11 mouse cellular contexts compared by ENCODE assay signal in the genomic region with DNA sequence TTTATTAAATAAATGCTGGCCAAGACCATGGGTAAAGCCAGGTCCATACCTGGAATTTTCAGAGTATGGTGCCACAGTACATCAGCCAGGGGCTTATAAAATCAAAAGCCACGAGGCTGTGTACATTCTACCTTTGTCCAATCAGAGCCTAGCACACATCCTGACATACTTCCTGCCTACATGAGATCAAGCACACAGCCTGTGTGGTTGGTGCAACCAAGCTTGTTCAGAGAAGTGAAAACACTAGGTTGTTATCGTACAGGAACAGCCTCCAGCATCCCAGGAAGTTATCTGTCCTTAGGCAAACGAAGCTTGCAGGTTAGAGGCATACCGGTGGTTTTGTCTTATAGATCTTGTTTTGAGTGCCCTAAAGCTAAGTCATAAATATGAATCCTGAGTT. TPM values are rescaled to one million over a fixed set of nuclear protein-coding genes. Genes with fewer than 3 reads are reported as not detected.
A peak's percentile ranks its signal among the peaks of the same experiment; 100 is the strongest.
DNase-seq lines count a peak whose midpoint lies in the region; ATAC-seq and TF ChIP-seq lines count a peak whose summit lies in the region.
"Had no signal": no experiment of that assay in that cellular context is flagged by ENCODE, and none has a peak within 500 bp of the region (broad histone marks: within the 10 kb centered on the region; RNA-seq: fewer than 3 reads in every experiment).

No protein-coding gene starts in this region.

- no peak for TF ChIP-seq CTCF in lung, postnatal 0 days (IDR thresholded peaks at IDR 0.05)
- no peak for TF ChIP-seq CTCF in midbrain, postnatal 0 days (IDR thresholded peaks at IDR 0.05)

- no peaks in the 10 kb centered on the region for H3K9me3 ChIP-seq in liver, embryonic 11.5 days (ENCODE audit: control insufficient read depth, low read length)
- H3K9me3 ChIP-seq in lung, postnatal 0 days (ENCODE audit: low read length) = no peaks in the 10 kb centered on the region
- no peaks in the 10 kb centered on the region for H3K9me3 ChIP-seq in midbrain, postnatal 0 days (ENCODE audit: low read length)
- H3K9me3 ChIP-seq: forebrain, embryonic 10.5 days had no signal

- H3K27ac ChIP-seq in liver, embryonic 11.5 days (ENCODE audit: low read depth, low read length) = no peak overlapping the region
- no peak overlapping the region for H3K27ac ChIP-seq in lung, postnatal 0 days (ENCODE audit: low read length)
- no peak overlapping the region for H3K27ac ChIP-seq in midbrain, postnatal 0 days (ENCODE audit: low read depth, low read length)
- H3K27ac ChIP-seq: forebrain, embryonic 10.5 days; macrophage had no signal

- 34% methylated on average over 4 of the region's 4 CpGs for whole genome bisulfite sequencing in liver, embryonic 11.5 days
- 65% methylated on average over 4 of the region's 4 CpGs for WGBS in lung, postnatal 0 days
- 82% methylated on average over 4 of the region's 4 CpGs for WGBS in midbrain, postnatal 0 days

- H3K4me2 ChIP-seq in liver, embryonic 11.5 days = no peak overlapping the region
- H3K4me2 ChIP-seq in lung, postnatal 0 days (replicated peaks; ENCODE audit: low read depth, low read length) = no peak overlapping the region
- no peak overlapping the region for H3K4me2 ChIP-seq in midbrain, postnatal 0 days (ENCODE audit: low read depth, low read length, poor library complexity, severe bottlenecking)

- peaks cover 6% of the 10 kb centered on the region for H3K4me1 ChIP-seq in liver, embryonic 11.5 days (replicated peaks; ENCODE audit: control insufficient read depth, insufficient read depth, low read length)
- peaks cover 17% of the 10 kb centered on the region; the same call in 1 of the 2 replicates for H3K4me1 ChIP-seq in lung, postnatal 0 days (ENCODE audit: insufficient read depth, low read depth, low read length)
- no peaks in the 10 kb centered on the region for H3K4me1 ChIP-seq in midbrain, postnatal 0 days (ENCODE audit: insufficient read depth, low read length)

- H3K36me3 ChIP-seq in liver, embryonic 11.5 days (ENCODE audit: control insufficient read depth, insufficient read depth, low read length) = no peaks in the 10 kb centered on the region
- H3K36me3 ChIP-seq in splenic B cell, adult 2 months (ENCODE audit: control insufficient read depth, insufficient read depth, low read length, poor library complexity, severe bottlenecking) = no peaks in the 10 kb centered on the region
- no peaks in the 10 kb centered on the region for H3K36me3 ChIP-seq in lung, postnatal 0 days (ENCODE audit: insufficient read depth, low read length)
- H3K36me3 ChIP-seq in midbrain, postnatal 0 days (ENCODE audit: insufficient read depth, low read length) = no peaks in the 10 kb centered on the region
- H3K36me3 ChIP-seq: forebrain, embryonic 10.5 days had no signal

- H3K4me3 ChIP-seq in liver, embryonic 11.5 days (ENCODE audit: low read depth, low read length) = no peak overlapping the region
- no peak overlapping the region for H3K4me3 ChIP-seq in lung, postnatal 0 days (ENCODE audit: low read depth, low read length)
- H3K4me3 ChIP-seq in midbrain, postnatal 0 days (ENCODE audit: low read depth, low read length) = no peak overlapping the region
- H3K4me3 ChIP-seq: forebrain, embryonic 10.5 days had no signal

- no peaks in the 10 kb centered on the region for H3K27me3 ChIP-seq in liver, embryonic 11.5 days (replicated peaks; ENCODE audit: control insufficient read depth, insufficient read depth, low read length)
- no peaks in the 10 kb centered on the region for H3K27me3 ChIP-seq in splenic B cell, adult 2 months (ENCODE audit: control insufficient read depth, insufficient read depth, low read length, poor library complexity, severe bottlenecking)
- H3K27me3 ChIP-seq in lung, postnatal 0 days (replicated peaks; ENCODE audit: insufficient read depth, low read length) = no peaks in the 10 kb centered on the region
- 0 out of 2 replicates have a peak, but pooled peaks cover 4% of the 10 kb centered on the region for H3K27me3 ChIP-seq in midbrain, postnatal 0 days (ENCODE audit: insufficient read depth, low read length)

- no peak for TF ChIP-seq EP300 in lung, postnatal 0 days (IDR thresholded peaks at IDR 0.05)

- no peak for DNase-seq in liver, embryonic 11.5 days (ENCODE audit: low spot score)
- DNase-seq in splenic B cell, adult 2 months (ENCODE audit: low read depth, low spot score) = peak; percentile 26
- DNase-seq in lung, postnatal 0 days (ENCODE audit: low spot score) = no peak
- DNase-seq in midbrain, postnatal 0 days (ENCODE audit: low spot score) = no peak
- DNase-seq in adrenal gland, adult 8-10 months = no peak
- DNase-seq in adrenal gland, postnatal 25 days = no peak
- DNase-seq: heart, postnatal 36 days had no signal

- H3K9ac ChIP-seq in liver, embryonic 11.5 days (ENCODE audit: low read depth, low read length) = no peak overlapping the region
- H3K9ac ChIP-seq in lung, postnatal 0 days (replicated peaks; ENCODE audit: low read depth) = no peak overlapping the region
- no peak overlapping the region for H3K9ac ChIP-seq in midbrain, postnatal 0 days (replicated peaks; ENCODE audit: low read length, poor library complexity, severe bottlenecking)

- peak; percentile 84 for ATAC-seq in CD4-positive, CD25-positive, alpha-beta regulatory T cell, adult 4 months
- peak; percentile 77 for ATAC-seq in activated CD4-positive, CD25-positive, alpha-beta regulatory T cell, adult 4 months
- peak; percentile 83 for ATAC-seq in liver, embryonic 11.5 days (replicated peaks; ENCODE audit: low FRiP score)
- no peak for ATAC-seq in lung, postnatal 0 days
- ATAC-seq in midbrain, postnatal 0 days (ENCODE audit: low FRiP score) = no peak

RNA-seq across cellular contexts. Expression of a gene that starts 19.5 kb away (rescaled TPM):
- 10 to 100 TPM; 16.4 to 20.4 TPM for polyA plus RNA-seq in CD4-positive, CD25-positive, alpha-beta regulatory T cell, adult 4 months (2017; shearing (Covaris generic))
- 10 to 100 TPM; 17.5 to 20.6 TPM for polyA plus RNA-seq in activated CD4-positive, CD25-positive, alpha-beta regulatory T cell, adult 4 months (2017; shearing (Covaris generic))
- polyA plus RNA-seq in liver, embryonic 11.5 days (2014; fragmentation: Nextera tagmentation; extraction: Ambion mirVana) = 0.15 TPM in 1 of 2 replicates, not detected in the other
- polyA plus RNA-seq in lung, postnatal 0 days (2015; fragmentation: Nextera tagmentation; extraction: Ambion mirVana) = 49.0 and 49.5 TPM in 2 replicates
- 9.1 and 20.8 TPM in 2 replicates for total RNA-seq in midbrain, postnatal 0 days (2014; rRNA removed)
- polyA plus RNA-seq in midbrain, postnatal 0 days (2015; fragmentation: Nextera tagmentation; extraction: Ambion mirVana) = 1.4 and 1.8 TPM in 2 replicates
- total RNA-seq in adrenal gland, adult 8-10 months (2022) = 1 to 10 TPM; 1.5 to 4.1 (median 2.1) TPM
- 1.7 and 2.6 TPM in 2 replicates for total RNA-seq in adrenal gland, postnatal 25 days (2021)

Comparison
In these comparisons a context has a peak if more than half of its experiments do, and no peak if none do; other contexts are left out.
1. ATAC-seq: peak in CD4-positive, CD25-positive, alpha-beta regulatory T cell, adult 4 months (single experiment), activated CD4-positive, CD25-positive, alpha-beta regulatory T cell, adult 4 months (single experiment) and liver, embryonic 11.5 days (single experiment); none in lung, postnatal 0 days (single experiment) and midbrain, postnatal 0 days (single experiment).